Mouse (Mus musculus) bone marrow, adult 2 months (tissue): ENCODE measurements around the gene Usp49.

Experiments used
- CTCF ChIP-seq: fragments of 200-500 bp; IDR thresholded peaks from 2 replicates; pipeline ENCODE4 v1.5.1; 2011; ENCODE audit warnings: low read length, control low read depth; ENCODE audit not compliant: control insufficient read depth, insufficient read depth
- POLR2A ChIP-seq: fragments of 200-500 bp; IDR thresholded peaks from 2 replicates; pipeline ENCODE4 v1.6.1; 2011; ENCODE audit warnings: low read depth, mild to moderate bottlenecking, control low read depth, low read length, borderline replicate concordance; ENCODE audit not compliant: control insufficient read depth

DNA sequence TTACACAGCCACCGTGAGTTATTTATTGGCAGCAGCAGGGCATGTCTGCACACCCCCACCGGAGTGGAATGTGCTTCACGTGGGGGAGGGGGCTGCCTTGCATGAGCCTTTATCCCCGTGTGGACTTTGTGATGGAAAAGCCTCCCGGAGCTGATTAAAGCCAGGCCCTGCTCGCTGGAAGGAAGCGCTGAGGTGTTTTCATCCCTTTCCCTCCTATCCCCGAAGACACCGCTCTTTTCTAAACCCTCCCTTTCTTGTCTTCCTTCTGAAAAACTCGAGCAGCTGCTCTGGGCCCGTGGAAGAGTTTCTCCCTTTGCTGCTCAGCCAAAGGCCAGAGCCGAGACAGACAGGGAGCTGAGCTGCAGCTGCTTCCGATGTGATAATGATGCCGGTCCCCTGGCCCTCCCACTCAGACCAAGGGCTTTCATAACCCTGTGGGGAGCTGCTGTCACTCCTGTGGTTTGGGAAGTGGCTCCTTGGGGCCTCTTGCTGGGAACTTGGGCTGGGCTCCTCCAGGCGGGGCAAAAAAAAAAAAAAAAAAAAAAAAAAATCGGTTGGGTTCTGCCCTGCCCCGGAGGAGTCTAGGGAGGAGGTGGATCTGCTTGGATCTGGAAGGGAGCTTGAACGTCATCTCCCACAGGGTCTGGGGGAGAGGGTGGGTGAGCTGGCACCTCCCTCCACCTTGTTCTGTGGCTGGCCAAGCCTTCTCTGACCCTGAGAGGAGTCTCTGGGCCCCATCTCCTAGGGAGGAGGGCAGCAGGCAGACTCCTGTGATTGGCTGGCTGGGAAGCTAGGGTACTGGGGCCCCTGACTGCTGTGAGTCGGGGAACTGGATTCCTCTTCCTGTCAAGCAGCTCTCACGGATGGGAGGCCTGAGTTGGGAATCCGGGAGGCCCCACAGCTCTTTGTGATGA is 35.0 kb upstream of the Usp49 start:
- peak; percentile 64; the same call in 1 of the 2 replicates for TF ChIP-seq POLR2A
- no peak for TF ChIP-seq CTCF
